Mouse (Mus musculus): ENCODE results near the gene Hinfp.

DNA sequence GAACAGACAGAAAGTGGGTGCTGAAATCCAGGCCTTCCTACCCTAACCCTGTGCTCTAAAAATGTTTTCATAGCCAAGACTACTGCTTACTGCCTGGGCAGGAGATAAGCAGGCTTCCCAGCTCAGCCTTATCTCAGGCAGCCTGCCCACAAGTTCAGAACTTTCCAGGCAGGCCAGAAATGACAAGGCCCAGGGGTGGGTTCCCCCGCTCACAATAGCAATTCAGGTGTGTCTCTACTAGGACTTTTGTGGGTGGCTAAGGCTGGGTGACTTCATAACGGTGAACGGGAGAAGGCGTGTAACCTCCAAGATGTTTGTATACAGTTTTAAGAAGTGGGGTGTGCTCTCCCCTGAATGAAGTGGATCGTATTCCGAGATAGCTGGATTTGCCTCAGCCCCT lies 37.8 kb upstream of the Hinfp start:
- TF ChIP-seq POLR2A (IDR thresholded peaks at IDR 0.05; ENCODE audit: extremely low read depth, insufficient read depth, low read length) (no peak), CTCF (IDR thresholded peaks at IDR 0.05; ENCODE audit: low read depth, low read length) (no peak)
